Mouse (Mus musculus) right cerebral cortex, adult 18-20 months (tissue): Measurements from ENCODE around the gene Esam.

Source experiments
- DNase-seq: peaks from one replicate; pipeline ENCODE4 v3.0.0; 2022; ENCODE audit warnings: mixed read lengths

The Esam gene

GRCm38 (mm10) chr9:37556366-37556765 lies 28.5 kb downstream of the Esam start:
- no peak for DNase-seq

- DNase-seq: no peak
Measured at GRCm38 (mm10) chr9:37560617-37561016, 32.7 kb downstream of the Esam start.

GRCm38 (mm10) chr9:37563805-37564204 lies 35.9 kb downstream of the Esam start:
- DNase-seq: no peak

GRCm38 (mm10) chr9:37567019-37567418 lies 39.1 kb downstream of the Esam start:
- DNase-seq: no peak

- DNase-seq: peak; percentile 54
Measured at GRCm38 (mm10) chr9:37567454-37567853, 39.6 kb downstream of the Esam start.

GRCm38 (mm10) chr9:37567892-37568604 lies 40.2 kb downstream of the Esam start:
- peak; percentile 86 for DNase-seq

- DNase-seq: no peak
Measured at GRCm38 (mm10) chr9:37568605-37569214, 40.8 kb downstream of the Esam start.

- DNase-seq: no peak
Measured at GRCm38 (mm10) chr9:37569231-37569835, 41.5 kb downstream of the Esam start.

GRCm38 (mm10) chr9:37572204-37572876 lies 44.5 kb downstream of the Esam start:
- DNase-seq: no peak

- peak; percentile 80 for DNase-seq
Measured at GRCm38 (mm10) chr9:37576436-37576930, 48.6 kb downstream of the Esam start.

- DNase-seq: no peak
Measured at GRCm38 (mm10) chr9:37583594-37583993, 55.7 kb downstream of the Esam start.

- DNase-seq: no peak
Measured at GRCm38 (mm10) chr9:37586718-37587117, 58.8 kb downstream of the Esam start.
